Mouse (Mus musculus) right cerebral cortex, adult 18-20 months (tissue): ENCODE measurements around the gene Bbs9.
A peak's percentile ranks its signal among the peaks of the same experiment; 100 is the strongest.

Source experiments
- DNase-seq: peaks from one replicate; pipeline ENCODE4 v3.0.0; 2022; ENCODE audit warnings: mixed read lengths

Gene Bbs9

GRCm38 (mm10) chr9:22758487-22758886, 283.0 kb downstream of the Bbs9 start:
- no peak for DNase-seq

- DNase-seq: no peak
These were observed 283.7 kb downstream of the Bbs9 start for GRCm38 (mm10) chr9:22759241-22759640.

- no peak for DNase-seq
These were observed 284.9 kb downstream of the Bbs9 start for GRCm38 (mm10) chr9:22760376-22760775.

- no peak for DNase-seq
These were observed 286.0 kb downstream of the Bbs9 start for GRCm38 (mm10) chr9:22761487-22761886.

- DNase-seq: no peak
These were observed 290.2 kb downstream of the Bbs9 start for GRCm38 (mm10) chr9:22765618-22766220.

- no peak for DNase-seq
These were observed 291.6 kb downstream of the Bbs9 start for GRCm38 (mm10) chr9:22767154-22767553.

GRCm38 (mm10) chr9:22767860-22768259, 292.3 kb downstream of the Bbs9 start:
- DNase-seq: no peak

- DNase-seq: no peak
These were observed 296.3 kb downstream of the Bbs9 start for GRCm38 (mm10) chr9:22771785-22772184.

- DNase-seq: no peak
These were observed 300.9 kb downstream of the Bbs9 start for GRCm38 (mm10) chr9:22776246-22776961.

GRCm38 (mm10) chr9:22777425-22777824, 301.9 kb downstream of the Bbs9 start:
- DNase-seq: no peak

- DNase-seq: no peak
These were observed 304.1 kb downstream of the Bbs9 start for GRCm38 (mm10) chr9:22779631-22780030.

GRCm38 (mm10) chr9:22786006-22786405, 310.5 kb downstream of the Bbs9 start:
- peak; percentile 37 for DNase-seq

- no peak for DNase-seq
These were observed 312.9 kb downstream of the Bbs9 start for GRCm38 (mm10) chr9:22788423-22788822.

- DNase-seq: no peak
These were observed 313.3 kb downstream of the Bbs9 start for GRCm38 (mm10) chr9:22788850-22789249.

- DNase-seq: no peak
These were observed 314.1 kb downstream of the Bbs9 start for GRCm38 (mm10) chr9:22789380-22790168.

GRCm38 (mm10) chr9:22791208-22791607, 315.7 kb downstream of the Bbs9 start:
- no peak for DNase-seq

- DNase-seq: no peak
These were observed 316.2 kb downstream of the Bbs9 start for GRCm38 (mm10) chr9:22791750-22792149.

- DNase-seq: no peak
These were observed 318.2 kb downstream of the Bbs9 start for GRCm38 (mm10) chr9:22793698-22794097.

GRCm38 (mm10) chr9:22800675-22801074, 325.2 kb downstream of the Bbs9 start:
- DNase-seq: no peak

GRCm38 (mm10) chr9:22805981-22806380, 330.5 kb downstream of the Bbs9 start:
- no peak for DNase-seq

- DNase-seq: no peak
These were observed 331.0 kb downstream of the Bbs9 start for GRCm38 (mm10) chr9:22806494-22806893.

GRCm38 (mm10) chr9:22807693-22808092, 332.2 kb downstream of the Bbs9 start:
- no peak for DNase-seq

- no peak for DNase-seq
These were observed 334.2 kb downstream of the Bbs9 start for GRCm38 (mm10) chr9:22809621-22810126.

- DNase-seq: no peak
These were observed 334.9 kb downstream of the Bbs9 start for GRCm38 (mm10) chr9:22810454-22810853.
